Mouse (Mus musculus): ENCODE measurements around the gene Armc10.
"Not testable (repeated sequence)": the region's sequence is repeated elsewhere in the genome, so short reads cannot be mapped to it uniquely, and the experiment has no call there.

Armc10 gene

GRCm38 (mm10) chr5:21645439-21646132, at the start of gene Armc10, which contains the start of gene Fbxl13:
Gene Armc10, plus strand, starts transcription at chr5:21645813.
Gene Fbxl13, minus strand, starts transcription at chr5:21645634.
- Histone ChIP-seq H3K36me3 (ENCODE audit: control insufficient read depth, insufficient read depth, low read length, poor library complexity, severe bottlenecking) (peaks cover 9% of the 10 kb centered on the region), H3K27me3 (ENCODE audit: control insufficient read depth, insufficient read depth, low read length, poor library complexity, severe bottlenecking) (no peaks in the 10 kb centered on the region)
- DNase-seq (ENCODE audit: low read depth, low spot score): peak; percentile 93

GRCm38 (mm10) chr5:21599536-21599935, 46.1 kb upstream of the Armc10 start:
- H3K27me3 ChIP-seq (ENCODE audit: control insufficient read depth, insufficient read depth, low read length, poor library complexity, severe bottlenecking); DNase-seq (ENCODE audit: low read depth, low spot score); H3K36me3 ChIP-seq (ENCODE audit: control insufficient read depth, insufficient read depth, low read length, poor library complexity, severe bottlenecking): not testable (repeated sequence)

DNA sequence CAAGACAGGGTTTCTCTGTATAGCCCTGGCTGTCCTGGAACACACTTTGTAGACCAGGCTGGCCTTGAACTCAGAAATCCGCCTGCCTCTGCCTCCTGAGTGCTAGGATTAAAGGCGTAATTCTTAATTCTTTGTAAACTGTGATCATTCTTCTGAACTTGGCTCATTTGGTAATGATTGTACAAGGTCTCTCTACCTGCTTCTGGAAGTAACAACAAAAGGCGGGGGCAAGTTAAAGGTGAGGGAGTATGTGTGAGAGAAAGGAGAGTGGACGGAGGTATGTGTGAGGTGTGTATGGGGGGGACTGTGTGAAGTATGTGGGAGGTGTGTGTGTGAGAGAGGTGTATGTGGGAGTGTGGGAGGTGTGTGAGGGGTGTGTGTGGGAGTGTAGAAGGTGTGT, 45.7 kb upstream of the Armc10 start:
- no peak for DNase-seq (ENCODE audit: low read depth, low spot score)
- H3K36me3 ChIP-seq (ENCODE audit: control insufficient read depth, insufficient read depth, low read length, poor library complexity, severe bottlenecking): no peaks in the 10 kb centered on the region
- no peaks in the 10 kb centered on the region for H3K27me3 ChIP-seq (ENCODE audit: control insufficient read depth, insufficient read depth, low read length, poor library complexity, severe bottlenecking)

GRCm38 (mm10) chr5:21605936-21606335, 39.7 kb upstream of the Armc10 start:
- no peaks in the 10 kb centered on the region for H3K36me3 ChIP-seq (ENCODE audit: control insufficient read depth, insufficient read depth, low read length, poor library complexity, severe bottlenecking)
- no peaks in the 10 kb centered on the region for H3K27me3 ChIP-seq (ENCODE audit: control insufficient read depth, insufficient read depth, low read length, poor library complexity, severe bottlenecking)
- no peak for DNase-seq (ENCODE audit: low read depth, low spot score)

DNA sequence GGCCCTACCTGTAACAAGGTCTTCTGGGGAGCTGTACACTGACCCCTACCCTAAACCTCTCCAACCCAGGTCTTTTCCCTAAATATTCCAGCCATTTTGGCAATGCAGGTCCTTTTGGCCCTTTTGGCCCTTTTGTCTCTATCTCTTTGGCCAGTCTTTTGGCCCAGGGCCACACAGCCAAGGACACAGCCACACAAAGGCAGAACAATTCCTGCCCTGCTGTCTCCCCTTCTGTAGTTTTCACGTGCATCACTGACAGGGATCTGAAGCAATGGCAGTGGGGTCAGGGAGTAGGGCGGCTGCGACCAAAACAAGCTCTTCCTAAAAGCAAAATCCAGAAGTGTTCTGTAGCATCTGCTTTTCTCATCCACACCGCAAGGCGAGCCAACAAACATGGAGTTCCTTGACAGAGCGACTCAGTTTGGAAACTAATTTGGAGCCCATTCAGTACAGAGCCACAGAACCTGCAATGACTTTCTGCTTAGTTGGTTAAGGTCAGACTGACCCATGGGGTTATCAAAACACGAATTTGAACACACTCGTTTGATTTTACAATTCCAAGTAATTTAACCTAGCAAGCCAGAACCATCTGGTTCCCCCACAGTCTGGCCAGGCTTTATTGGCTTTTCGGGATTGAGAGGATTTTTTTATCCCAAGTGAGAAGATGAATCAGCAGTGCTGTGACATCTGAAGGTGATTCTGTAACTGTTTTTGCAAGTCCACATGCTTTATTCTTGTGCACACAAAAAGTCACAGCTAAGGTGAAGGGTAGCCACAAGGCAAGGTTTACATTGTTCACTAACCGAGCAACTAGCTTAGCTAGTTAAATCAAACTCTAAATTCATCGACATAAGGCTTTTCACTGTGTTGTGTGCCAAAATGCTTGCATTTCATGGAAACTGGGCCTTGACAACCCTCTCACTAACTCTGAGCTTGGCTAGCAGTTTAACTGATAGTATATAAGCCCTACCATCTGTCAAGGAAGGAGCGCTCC, 37.0 kb upstream of the Armc10 start:
- Histone ChIP-seq H3K27me3 (ENCODE audit: control insufficient read depth, insufficient read depth, low read length, poor library complexity, severe bottlenecking) (no peaks in the 10 kb centered on the region), H3K36me3 (ENCODE audit: control insufficient read depth, insufficient read depth, low read length, poor library complexity, severe bottlenecking) (no peaks in the 10 kb centered on the region)
- DNase-seq (ENCODE audit: low read depth, low spot score): no peak

- H3K36me3 ChIP-seq (ENCODE audit: control insufficient read depth, insufficient read depth, low read length, poor library complexity, severe bottlenecking): no peaks in the 10 kb centered on the region
- no peak for DNase-seq (ENCODE audit: low read depth, low spot score)
- H3K27me3 ChIP-seq (ENCODE audit: control insufficient read depth, insufficient read depth, low read length, poor library complexity, severe bottlenecking): no peaks in the 10 kb centered on the region
Measured at GRCm38 (mm10) chr5:21610996-21611395, 34.6 kb upstream of the Armc10 start.

DNA sequence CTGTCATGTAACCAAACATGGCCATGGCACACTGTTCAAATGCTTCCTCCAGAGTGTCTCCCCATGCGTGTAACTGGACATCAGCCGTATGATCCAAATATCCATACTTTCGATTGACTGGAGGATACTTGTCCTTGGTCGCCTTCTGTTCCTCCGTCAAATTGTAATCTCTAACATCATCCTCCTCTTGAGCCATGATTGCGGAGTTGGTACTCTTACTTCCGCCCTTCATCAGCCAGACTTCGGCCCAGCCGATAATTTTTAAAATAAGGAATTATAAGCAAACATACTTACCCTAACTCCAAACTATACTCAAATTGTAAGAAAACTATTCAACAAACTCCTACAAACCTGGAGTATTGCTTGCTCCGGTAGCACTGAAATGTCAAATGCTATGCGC, 31.3 kb upstream of the Armc10 start:
- not testable (repeated sequence) for H3K36me3 ChIP-seq (ENCODE audit: control insufficient read depth, insufficient read depth, low read length, poor library complexity, severe bottlenecking); H3K27me3 ChIP-seq (ENCODE audit: control insufficient read depth, insufficient read depth, low read length, poor library complexity, severe bottlenecking); DNase-seq (ENCODE audit: low read depth, low spot score)

DNA sequence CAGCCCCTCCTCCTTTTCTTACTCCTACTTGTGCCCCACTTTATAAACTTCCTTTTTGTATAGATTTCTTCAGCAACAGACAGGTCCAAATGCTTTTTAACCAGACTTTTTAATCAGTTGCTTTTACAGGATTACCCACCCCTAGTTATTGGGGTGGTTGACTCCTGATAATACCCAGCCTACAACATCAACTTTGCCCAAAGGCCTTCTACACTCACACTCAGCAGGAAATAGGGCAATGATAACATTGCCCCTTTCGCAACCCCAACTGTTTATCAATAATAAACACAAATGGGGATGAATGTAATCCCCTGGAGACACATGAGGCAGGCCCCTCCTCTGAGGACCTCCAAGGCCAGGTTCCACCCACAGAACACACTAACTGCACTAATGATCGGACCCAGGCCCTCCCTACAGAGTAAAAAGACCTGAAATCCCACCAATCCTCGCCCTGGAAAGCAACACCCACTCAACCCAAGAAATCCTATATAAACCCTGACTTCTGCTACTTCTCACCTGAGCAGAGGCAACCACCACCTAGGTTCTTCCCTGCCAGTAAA, 29.1 kb upstream of the Armc10 start:
- H3K27me3 ChIP-seq (ENCODE audit: control insufficient read depth, insufficient read depth, low read length, poor library complexity, severe bottlenecking): no peaks in the 10 kb centered on the region
- H3K36me3 ChIP-seq (ENCODE audit: control insufficient read depth, insufficient read depth, low read length, poor library complexity, severe bottlenecking): no peaks in the 10 kb centered on the region
- DNase-seq (ENCODE audit: low read depth, low spot score): no peak

DNA sequence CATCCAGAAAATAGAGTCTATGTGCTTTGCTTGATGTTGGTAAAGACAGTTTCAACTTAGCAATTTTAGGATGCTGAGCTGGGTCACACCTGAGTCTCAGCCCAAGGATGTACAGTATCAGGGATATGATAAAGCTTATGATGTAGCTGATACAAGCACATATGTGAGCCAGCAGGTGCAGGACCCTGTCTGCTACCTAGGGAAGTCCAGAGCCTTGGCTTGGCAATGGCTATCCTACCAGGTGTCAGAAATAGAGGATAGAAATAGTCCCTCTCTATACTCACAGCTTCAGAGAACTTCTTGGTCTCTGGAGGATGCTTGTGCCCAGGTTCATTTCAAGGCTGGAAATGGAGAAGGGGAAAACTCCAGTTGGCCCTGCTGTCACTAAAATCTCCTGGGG, 19.7 kb upstream of the Armc10 start:
- no peaks in the 10 kb centered on the region for H3K36me3 ChIP-seq (ENCODE audit: control insufficient read depth, insufficient read depth, low read length, poor library complexity, severe bottlenecking)
- no peak for DNase-seq (ENCODE audit: low read depth, low spot score)

GRCm38 (mm10) chr5:21640961-21641360, 4.7 kb upstream of the Armc10 start:
- H3K27me3 ChIP-seq (ENCODE audit: control insufficient read depth, insufficient read depth, low read length, poor library complexity, severe bottlenecking): no peaks in the 10 kb centered on the region
- DNase-seq (ENCODE audit: low read depth, low spot score): peak; percentile 75

More for the DNA sequence above, 19.7 kb upstream of the Armc10 start:
- H3K27me3 ChIP-seq (ENCODE audit: control insufficient read depth, insufficient read depth, low read length, poor library complexity, severe bottlenecking): no peaks in the 10 kb centered on the region

GRCm38 (mm10) chr5:21643606-21644005, 2.0 kb upstream of the Armc10 start:
- H3K36me3 ChIP-seq (ENCODE audit: control insufficient read depth, insufficient read depth, low read length, poor library complexity, severe bottlenecking): peaks cover 2% of the 10 kb centered on the region
- no peaks in the 10 kb centered on the region for H3K27me3 ChIP-seq (ENCODE audit: control insufficient read depth, insufficient read depth, low read length, poor library complexity, severe bottlenecking)
- DNase-seq (ENCODE audit: low read depth, low spot score): no peak

More at GRCm38 (mm10) chr5:21640961-21641360, 4.7 kb upstream of the Armc10 start:
- no peaks in the 10 kb centered on the region for H3K36me3 ChIP-seq (ENCODE audit: control insufficient read depth, insufficient read depth, low read length, poor library complexity, severe bottlenecking)

DNA sequence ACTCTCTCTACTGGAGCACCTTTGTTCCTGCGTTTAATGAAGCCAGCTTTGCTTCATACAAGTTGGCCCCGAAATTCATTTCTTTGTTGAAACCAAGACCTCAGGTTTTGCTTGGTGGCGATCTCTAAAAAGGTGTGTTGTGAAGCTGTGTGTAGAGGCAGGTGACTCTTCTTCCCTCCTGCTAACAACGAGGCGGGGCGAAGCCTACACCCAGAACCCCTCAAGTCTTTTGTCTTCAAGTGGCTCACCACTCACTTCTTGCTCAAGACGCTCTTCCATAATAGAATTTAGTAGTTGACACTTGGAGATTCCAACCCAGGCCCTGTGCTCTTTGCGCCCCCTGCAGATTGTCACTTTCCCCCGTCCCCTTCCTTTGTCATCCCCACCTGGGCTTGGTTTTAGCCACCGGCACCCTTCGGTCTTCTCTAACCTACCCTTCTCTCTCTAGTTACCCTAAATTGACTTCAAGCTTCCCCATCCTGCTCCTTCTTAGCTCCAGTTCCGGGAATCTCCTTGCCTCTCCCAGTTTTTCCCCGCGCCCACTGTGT, 648 bp upstream of the Armc10 start:
- peaks cover 7% of the 10 kb centered on the region for H3K36me3 ChIP-seq (ENCODE audit: control insufficient read depth, insufficient read depth, low read length, poor library complexity, severe bottlenecking)
- DNase-seq (ENCODE audit: low read depth, low spot score): no peak

DNA sequence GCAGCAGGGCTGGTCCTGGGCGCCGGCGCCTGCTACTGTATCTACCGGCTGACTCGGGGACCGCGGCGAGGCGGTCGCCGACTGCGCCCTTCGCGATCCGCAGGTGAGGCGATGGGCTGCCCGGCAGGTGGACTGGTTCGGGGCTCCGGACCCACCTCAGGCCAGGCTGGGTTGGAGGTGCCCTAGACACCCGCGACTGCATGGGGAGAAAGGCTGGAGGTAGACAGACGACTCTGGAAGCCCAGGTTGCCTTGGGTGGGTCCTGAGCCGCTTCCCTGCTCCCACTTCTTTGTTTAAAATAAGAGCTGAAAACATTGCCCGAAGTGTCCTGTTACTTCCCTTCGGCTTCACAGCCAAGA, 499 bp downstream of the Armc10 start:
- no peak for DNase-seq (ENCODE audit: low read depth, low spot score)
- no peaks in the 10 kb centered on the region for H3K27me3 ChIP-seq (ENCODE audit: control insufficient read depth, insufficient read depth, low read length, poor library complexity, severe bottlenecking)
- peaks cover 12% of the 10 kb centered on the region for H3K36me3 ChIP-seq (ENCODE audit: control insufficient read depth, insufficient read depth, low read length, poor library complexity, severe bottlenecking)

More for the DNA sequence above, 648 bp upstream of the Armc10 start:
- H3K27me3 ChIP-seq (ENCODE audit: control insufficient read depth, insufficient read depth, low read length, poor library complexity, severe bottlenecking): no peaks in the 10 kb centered on the region

DNA sequence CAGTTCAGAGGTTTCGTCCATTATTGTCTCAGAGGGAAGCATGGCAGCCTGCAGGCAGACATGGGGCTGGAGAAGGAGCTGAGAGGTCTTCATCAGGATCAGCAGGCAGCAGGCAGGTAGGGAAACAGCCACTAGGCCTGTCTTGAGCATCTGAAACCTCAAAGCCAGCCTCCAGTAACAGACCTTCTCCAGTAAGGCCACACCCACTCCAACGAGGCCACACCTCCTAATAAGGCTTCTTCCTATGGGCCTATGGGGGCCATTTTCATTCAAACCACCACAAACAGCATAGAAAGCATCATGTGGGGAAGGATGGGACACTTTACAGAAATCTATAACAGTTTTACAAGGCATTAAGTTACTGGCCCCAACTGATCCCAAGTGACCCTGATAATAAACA, 5.1 kb downstream of the Armc10 start:
- peaks cover 22% of the 10 kb centered on the region for H3K36me3 ChIP-seq (ENCODE audit: control insufficient read depth, insufficient read depth, low read length, poor library complexity, severe bottlenecking)
- no peak for DNase-seq (ENCODE audit: low read depth, low spot score)
- H3K27me3 ChIP-seq (ENCODE audit: control insufficient read depth, insufficient read depth, low read length, poor library complexity, severe bottlenecking): no peaks in the 10 kb centered on the region

Measured in splenic B cell, adult 2 months (primary cell).